Mouse (Mus musculus): ENCODE results near the gene Foxn3.

Foxn3 gene

DNA sequence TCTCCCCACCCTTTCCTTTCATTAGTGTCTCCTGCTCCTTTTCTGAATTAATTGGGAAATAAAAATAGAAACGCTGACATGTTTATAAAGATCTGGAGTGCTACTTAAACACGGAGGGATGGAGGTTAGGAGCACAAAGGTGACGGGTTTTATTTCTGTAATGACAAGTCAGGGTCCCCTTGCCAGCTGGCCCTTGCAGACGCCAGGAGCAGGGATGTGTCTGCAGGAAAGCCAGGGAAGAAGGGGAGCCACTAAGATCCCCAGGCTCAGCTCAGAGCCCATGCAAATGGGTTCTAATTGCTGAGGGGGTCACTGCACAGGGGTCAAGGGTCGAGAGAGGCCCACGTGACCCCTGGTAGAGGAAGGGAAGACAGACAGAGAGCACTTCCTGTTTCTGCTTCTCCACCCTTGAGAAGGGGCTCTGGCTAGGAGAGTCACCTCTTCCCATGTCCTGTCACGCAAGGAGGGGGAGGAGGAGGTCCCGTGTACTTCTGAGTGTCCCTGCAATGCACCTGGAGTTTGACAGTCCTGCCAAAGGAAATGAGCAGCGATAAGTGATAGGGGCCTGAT is 36.7 kb downstream of the Foxn3 start:
- DNase-seq (ENCODE audit: low read depth, low spot score): peak; percentile 34

- no peak for DNase-seq (ENCODE audit: low read depth, low spot score)
Measured at GRCm38 (mm10) chr12:99522882-99523281, 40.5 kb downstream of the Foxn3 start.

GRCm38 (mm10) chr12:99519862-99520261 is 43.5 kb downstream of the Foxn3 start:
- DNase-seq (ENCODE audit: low read depth, low spot score): no peak

DNA sequence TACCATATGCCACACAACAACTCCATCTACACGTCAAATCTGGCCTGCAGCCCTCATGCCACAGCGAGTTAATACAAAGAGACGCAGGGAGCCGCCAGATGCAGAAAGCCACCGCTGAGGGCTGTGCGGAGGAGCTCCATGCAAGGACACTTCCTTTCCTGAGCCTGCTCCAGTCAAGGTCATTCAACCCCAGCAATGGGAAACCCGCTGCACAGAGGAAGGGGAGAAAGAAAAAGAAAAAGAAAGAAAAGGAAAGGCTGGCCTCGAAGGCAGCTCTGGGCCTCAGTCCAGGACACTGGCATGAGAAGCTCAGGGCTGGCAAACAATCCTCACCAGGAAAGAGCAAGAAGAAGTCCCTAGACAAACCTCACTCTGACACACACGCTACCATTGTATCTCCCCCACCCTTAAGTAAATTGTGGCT is 44.2 kb downstream of the Foxn3 start:
- no peak for DNase-seq (ENCODE audit: low read depth, low spot score)

DNA sequence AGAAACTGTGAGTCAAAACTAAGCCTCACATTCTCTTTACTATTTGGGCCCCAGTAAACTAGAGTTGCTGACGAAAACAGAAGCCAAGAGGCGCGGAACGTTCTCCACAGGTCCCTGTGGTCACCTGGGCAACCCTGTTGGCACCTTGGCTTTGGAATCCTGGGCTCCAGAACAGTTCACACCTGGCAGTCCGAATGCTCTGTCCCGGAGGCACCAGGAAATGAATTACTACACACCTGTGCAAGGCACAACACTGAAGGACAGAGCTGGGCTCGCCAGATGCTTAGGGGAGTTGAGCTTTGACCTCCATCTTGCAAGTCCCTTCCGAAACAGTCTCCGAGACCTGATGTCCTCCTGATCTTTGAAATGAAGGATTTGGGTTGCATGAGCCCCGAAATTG is 44.7 kb downstream of the Foxn3 start:
- no peak for DNase-seq (ENCODE audit: low read depth, low spot score)

GRCm38 (mm10) chr12:99518126-99518525 is 45.3 kb downstream of the Foxn3 start:
- DNase-seq (ENCODE audit: low read depth, low spot score): no peak

DNA sequence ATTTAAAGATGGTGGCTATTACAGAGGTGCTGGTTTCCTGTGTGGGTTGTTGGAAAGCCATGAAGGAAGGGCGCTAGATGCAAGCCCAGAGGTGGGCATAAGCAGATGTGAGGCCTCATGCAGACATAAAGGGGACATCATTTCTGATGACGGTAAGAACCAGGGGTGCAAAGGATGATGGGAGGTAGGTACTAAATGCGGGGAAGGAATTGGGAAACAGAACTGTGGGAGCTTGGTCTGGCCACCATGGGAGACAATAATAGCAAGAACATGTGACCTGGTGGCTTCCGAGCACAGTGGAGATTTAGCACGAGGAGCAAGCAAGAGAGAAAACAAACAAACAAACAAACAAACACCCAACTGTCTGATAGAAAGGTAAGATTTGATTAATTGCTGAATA is 46.1 kb downstream of the Foxn3 start:
- no peak for DNase-seq (ENCODE audit: low read depth, low spot score)

- no peak for DNase-seq (ENCODE audit: low read depth, low spot score)
Measured at GRCm38 (mm10) chr12:99515481-99515880, 47.9 kb downstream of the Foxn3 start.

DNA sequence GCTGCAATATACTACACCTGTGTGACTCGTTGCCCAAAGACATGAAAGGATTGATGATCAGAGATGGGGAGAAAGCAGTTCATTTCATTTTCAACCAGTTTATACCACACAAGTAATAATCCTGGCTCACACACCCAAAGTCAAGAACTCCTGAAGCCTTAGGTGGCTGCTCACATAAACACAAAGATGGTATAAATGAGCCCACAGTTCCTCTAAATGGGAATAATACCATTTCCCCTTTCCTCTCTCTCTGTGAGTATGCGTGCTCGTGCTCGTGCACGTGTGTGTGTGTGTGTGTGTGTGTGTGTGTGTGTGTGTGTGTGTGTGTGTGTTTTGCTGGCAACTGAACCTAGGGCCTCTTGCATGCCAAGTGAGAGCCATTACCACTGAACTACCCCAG is 51.7 kb downstream of the Foxn3 start:
- DNase-seq (ENCODE audit: low read depth, low spot score): no peak

GRCm38 (mm10) chr12:99510759-99511158 is 52.6 kb downstream of the Foxn3 start:
- DNase-seq (ENCODE audit: low read depth, low spot score): no peak

GRCm38 (mm10) chr12:99502225-99502624 is 61.2 kb downstream of the Foxn3 start:
- DNase-seq (ENCODE audit: low read depth, low spot score): no peak

DNA sequence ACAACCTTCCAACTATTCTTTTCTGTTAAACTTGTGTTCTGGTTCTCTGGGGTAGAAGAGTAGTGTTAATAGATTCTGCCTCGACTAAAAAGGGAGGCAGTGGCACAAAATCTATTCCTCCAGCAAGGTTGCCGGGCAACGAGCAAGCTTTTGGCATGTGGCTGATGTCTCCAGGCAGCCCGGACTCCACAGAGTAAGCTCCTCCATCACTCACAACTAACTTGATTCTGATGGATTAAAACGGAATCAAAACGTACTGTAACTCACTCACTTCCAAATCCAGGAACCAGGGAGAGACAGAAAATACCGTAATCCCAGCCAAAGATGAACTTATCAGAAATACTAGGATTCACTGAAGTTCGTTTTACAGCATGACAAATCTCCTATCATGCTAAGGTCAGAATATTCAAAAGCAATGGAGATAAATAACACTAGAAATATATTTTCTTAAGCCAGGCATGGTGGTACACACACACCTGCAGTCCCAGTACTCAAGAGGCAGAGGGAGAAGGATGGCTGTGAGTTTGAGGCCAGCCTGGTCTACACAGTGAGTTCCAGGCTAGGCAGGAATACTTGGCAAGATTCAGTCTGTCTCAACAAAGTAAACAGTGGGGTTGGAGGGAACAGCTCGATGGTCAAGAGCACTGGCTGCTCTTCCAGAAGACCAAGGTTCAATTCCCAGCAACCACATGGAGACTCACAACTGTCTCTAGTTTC is 64.2 kb downstream of the Foxn3 start:
- DNase-seq (ENCODE audit: low read depth, low spot score): no peak

DNA sequence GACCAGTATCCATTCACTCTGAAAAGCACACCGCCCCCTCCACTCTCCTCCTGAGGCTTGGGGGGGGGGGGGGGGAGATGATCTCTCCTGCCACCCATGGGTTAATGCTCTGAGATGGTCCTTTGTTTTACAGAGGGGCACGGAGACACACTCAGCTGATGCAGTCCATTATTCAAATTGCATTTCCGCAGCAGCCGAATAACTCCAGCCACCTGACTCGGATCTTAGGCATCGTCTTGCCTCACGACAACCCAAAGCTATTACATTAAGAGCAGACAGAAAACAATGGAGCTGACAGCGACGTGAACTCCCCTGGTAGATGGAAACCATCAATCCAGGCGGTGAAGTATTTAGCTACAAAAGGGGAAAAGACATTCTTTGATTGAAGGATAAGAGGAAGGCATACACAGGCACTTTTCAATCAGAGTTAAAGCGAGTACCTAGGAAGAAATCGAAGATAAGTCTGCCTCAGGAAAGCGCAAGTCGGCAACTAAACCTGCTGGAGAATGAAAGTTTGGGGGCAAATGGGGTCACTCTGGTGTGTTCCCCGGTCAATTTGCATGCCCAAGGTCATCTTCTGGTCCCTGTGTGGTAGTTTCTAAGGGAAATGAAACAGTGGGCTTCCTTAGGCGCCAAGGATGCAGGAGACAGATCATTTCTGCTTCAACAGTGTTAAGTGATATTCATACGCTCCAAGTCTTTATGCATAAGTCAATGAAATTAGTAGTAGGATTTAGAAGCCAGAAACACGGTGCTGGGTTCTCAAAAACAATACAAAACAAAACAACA is 65.0 kb downstream of the Foxn3 start:
- no peak for DNase-seq (ENCODE audit: low read depth, low spot score)

- DNase-seq (ENCODE audit: low read depth, low spot score): peak; percentile 20
Measured at GRCm38 (mm10) chr12:99496945-99497344, 66.4 kb downstream of the Foxn3 start.

- DNase-seq (ENCODE audit: low read depth, low spot score): no peak
Measured at GRCm38 (mm10) chr12:99490216-99490615, 73.2 kb downstream of the Foxn3 start.

DNA sequence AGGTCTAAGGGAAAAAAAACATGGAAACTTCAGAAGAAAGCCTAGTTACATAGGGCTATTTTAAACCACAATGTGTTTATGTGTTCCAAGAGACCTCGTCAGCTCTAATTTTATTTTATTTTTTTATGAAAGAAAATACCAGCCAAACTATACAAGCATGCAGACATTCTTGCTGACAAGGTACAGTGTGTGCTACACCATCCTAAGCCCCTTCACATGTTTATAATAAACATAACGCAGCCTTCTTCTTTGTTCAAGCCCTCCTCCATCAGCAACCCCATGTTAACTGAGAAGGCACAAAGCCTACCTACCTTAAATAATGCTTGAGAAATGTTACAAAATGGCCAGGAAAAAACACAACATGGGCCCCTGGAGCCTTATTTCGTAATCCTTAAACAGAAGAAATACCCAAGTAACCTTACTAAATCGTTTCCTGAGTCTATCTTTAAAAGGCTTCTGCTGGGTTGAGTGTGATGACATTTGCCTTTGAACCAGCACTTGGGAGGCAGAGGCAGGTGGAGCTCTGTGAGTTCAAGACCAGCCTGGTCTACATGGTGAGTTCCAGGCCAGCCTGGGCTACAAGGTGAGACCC is 74.3 kb downstream of the Foxn3 start:
- no peak for DNase-seq (ENCODE audit: low read depth, low spot score)

- peak; percentile 43 for DNase-seq (ENCODE audit: low read depth, low spot score)
Measured at GRCm38 (mm10) chr12:99480372-99480771, 83.0 kb downstream of the Foxn3 start.

DNA sequence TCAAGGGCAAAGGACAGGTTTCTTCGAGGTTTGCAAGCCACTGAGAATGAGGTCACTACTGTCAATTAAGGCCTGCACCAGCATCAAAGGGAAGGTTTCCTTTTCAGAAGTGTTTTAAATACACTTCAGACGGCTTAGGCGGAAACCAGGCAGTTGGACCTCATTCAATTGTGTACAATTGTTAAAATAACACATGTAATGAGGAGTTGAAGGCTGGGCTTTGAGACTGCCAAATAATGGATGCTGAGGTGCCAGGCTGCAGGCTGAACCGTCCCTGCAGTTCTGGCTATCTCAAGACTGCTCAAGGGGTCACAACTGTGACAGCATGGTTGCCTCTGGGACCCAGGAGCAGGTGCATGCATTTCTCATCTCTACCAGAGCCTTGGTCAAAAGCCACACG is 89.2 kb downstream of the Foxn3 start:
- DNase-seq (ENCODE audit: low read depth, low spot score): no peak

DNA sequence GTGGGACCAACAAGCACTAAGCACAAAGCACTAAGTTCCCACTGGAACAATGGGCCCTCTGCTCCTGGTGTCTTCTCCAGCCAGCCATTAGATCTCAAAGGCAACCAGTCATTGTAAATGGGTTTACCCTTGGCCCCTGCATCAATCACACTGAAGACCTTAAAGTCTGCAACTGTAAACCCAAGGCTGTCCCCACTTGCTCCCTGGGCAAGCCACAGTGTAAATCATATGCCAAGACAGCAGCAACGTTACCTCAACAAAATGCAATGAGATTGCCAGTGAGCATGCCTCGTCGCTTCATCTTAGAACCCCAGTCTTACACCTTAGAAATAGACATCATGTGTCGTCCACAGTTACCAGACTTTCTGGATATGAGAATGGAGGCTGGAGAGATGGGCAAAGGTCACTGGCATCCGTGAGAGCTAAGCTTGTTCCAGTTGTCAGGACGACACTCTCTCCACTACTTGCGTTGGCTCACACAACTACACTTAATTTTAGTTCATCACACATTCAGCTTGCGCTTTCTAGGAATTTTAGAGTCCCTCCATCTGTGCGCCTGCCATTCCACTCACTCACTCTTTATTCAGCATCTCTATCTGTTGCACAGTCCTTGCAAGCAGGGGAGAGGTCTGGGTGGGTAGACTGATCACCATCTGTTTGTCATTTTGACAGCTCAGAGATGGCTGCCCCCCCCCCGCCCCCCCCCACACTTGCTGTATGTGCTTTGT is 89.8 kb downstream of the Foxn3 start:
- DNase-seq (ENCODE audit: low read depth, low spot score): no peak

DNA sequence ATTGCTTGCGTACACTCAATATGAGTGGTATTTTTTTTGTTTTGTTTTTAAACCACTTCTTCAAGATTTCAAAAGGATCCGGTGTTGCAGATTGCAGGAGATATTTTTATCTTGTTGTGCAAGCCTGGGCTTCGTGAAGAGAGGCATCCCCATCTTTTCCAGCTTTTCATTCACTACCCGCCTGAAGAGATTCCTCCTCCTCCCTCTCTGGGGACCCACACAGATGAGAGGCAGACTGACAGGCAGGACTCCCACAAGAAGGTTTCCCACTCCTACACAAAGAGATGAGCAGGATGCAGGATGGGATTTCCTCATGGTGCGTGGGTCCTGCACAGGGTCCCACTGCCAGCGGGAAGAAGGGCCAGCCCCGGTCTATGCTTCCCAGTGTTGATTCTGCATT is 92.0 kb downstream of the Foxn3 start:
- DNase-seq (ENCODE audit: low read depth, low spot score): no peak

- no peak for DNase-seq (ENCODE audit: low read depth, low spot score)
Measured at GRCm38 (mm10) chr12:99467884-99468311, 95.5 kb downstream of the Foxn3 start.
